Mouse (Mus musculus) urinary bladder, postnatal 36 days (tissue): ENCODE results near the gene Uchl4.
"Not testable (repeated sequence)": the region's sequence is repeated elsewhere in the genome, so short reads cannot be mapped to it uniquely, and the experiment has no call there.

Experiments used
- DNase-seq, 2 experiments: peaks; one replicate each; pipeline ENCODE4 v3.0.0; 2022; ENCODE audit warnings: low spot score in 2 of 2, mixed read lengths in 1 of 2

The Uchl4 gene

DNA sequence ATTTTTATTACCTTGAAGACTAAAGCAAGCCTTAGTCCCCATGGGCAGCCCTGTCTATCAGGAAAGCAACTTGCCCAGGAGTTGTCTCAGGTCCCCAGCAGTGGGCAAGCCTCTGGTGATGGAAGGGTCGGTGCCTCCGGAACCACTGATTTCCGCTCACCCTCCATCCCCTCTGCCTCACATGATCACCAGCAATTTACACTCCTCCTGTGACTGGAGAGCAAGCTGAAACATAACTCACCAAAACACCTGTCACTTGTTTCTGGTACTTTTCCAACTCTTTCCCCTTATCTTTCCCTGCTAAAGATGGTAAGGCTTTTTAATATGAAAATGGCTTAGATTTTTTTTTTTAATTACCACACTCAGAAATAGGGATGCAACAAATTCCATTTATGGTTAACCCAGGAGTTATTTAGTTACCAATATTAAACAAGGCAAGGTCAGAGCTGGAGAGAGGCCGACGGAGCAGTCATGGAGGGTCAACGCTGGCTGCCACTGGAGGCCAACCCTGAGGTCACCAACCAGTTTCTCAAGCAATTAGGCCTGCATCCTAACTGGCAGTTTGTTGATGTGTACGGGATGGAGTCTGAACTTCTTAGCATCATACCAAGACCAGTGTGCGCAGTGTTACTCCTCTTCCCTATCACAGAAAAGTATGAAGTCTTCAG lies at the start of gene Uchl4:
TSS of gene Uchl4 (plus strand) at position 434 of the 668 bp plus-strand sequence.
- DNase-seq, result no peak

GRCm38 (mm10) chr9:64193879-64194278 lies 41.1 kb upstream of the Uchl4 start:
- no peak for DNase-seq

- no peak for DNase-seq
Measured at GRCm38 (mm10) chr9:64195554-64195953, 39.4 kb upstream of the Uchl4 start.

DNA sequence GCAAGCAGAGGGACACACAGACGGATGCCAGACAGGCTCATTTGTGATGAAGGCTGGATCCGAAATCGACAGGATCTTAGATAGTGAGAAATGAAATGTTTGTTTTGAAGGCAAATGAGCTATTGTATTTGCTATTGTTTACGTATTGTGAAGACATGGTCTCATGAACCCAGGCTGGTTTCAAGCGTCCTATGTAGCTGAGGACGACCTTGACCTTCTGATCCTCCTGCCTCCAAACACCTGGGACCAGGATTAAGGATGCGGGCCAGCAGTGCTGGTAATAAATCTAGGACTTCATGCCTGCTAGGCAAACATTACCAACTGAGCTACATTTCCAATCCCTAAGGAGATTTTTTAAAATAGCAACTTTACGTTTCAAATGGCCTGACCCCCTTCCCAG lies 37.5 kb upstream of the Uchl4 start:
- no peak for DNase-seq

GRCm38 (mm10) chr9:64198068-64198762 lies 36.8 kb upstream of the Uchl4 start:
- no peak for DNase-seq

- not testable (repeated sequence) for DNase-seq
Measured at GRCm38 (mm10) chr9:64198763-64199418, 36.1 kb upstream of the Uchl4 start.

GRCm38 (mm10) chr9:64199897-64200296 lies 35.1 kb upstream of the Uchl4 start:
- no peak for DNase-seq

DNA sequence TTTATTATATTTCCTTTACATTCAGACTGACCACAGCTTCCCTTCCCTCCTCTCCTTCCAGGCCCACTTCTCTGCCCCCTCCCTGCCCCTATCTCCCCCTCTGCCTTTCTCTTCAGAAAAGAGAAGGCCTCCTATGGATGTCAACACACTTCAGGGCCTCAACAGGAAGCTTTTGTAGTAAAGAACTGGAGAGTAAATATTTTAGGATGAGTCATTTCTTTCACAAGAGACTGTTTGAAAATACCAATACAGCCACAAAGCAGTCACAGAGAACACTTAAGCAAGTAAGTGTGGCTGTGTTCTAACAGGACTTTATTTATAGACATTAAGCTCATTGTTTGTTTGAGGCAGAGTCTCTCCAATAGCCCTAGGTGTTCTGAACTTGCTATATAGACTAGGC lies 32.7 kb upstream of the Uchl4 start:
- no peak for DNase-seq

- DNase-seq, result no peak
Measured at GRCm38 (mm10) chr9:64202866-64203265, 32.1 kb upstream of the Uchl4 start.

DNA sequence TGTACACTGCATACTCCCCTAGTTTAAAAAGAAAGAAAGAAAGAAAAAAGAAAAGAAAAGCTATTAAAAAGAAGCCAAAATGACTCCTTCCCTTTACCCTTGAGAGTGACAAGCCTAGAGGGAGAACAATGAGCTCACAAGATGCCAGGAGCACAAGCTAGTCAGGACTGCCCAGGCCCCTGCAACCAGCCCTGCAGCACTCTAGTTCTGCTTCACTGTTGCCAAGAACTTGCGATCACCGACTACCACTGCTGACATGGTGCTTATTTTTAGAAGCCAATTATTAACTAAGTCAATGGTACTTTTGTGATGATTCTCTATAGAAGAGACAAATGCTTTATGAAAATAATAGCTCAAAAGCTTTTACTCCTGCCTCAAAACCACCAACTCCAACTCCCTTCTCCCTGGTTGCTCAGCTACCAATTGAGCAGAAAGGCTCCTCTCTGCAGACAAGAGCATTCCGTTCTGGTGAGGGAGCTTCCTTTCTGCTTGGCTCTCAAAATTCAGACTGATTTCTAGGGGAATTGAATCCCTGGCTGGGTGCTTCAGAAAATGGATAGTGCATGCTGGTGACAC lies 27.4 kb upstream of the Uchl4 start:
- DNase-seq, result no peak

DNA sequence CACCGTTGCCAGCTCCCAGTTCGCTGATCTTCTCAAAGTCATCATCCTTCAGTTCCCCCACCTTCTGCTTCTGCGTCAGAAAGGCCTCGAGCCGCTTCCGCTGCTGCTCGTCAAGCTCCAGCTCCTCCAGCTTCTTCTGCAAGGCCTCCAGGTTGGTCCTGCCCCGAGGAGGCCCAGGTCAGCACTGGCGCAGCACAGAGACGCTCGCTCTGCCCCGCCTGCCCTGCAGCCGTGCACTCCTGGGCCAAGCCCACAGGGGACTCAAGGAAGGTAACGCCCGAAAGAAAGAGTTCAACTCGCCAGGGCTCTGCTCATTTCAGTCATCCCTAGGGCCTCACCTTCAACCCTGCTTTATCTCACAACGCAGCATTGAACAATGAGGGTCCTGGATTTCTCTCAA lies 20.5 kb upstream of the Uchl4 start:
- no peak for DNase-seq

DNA sequence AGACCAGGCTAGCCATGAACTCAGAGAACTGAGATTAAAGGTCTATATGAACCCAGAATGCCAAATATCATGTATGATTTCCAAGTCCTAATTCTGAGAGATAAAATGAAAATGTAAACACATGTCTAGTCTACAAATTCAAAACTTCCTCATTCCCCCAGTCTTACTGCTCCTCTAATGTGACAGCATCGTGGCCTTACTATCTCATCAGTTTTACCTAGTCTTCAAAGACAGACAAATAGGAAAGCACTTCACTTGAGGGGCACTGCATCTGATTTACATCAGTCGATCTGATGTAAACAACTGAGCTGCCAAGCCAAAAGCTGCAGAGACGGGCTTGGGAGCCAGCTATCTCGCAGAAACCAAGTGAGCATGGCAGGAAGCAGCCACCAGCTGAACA lies 18.9 kb upstream of the Uchl4 start:
- DNase-seq, result no peak

GRCm38 (mm10) chr9:64216641-64217040 lies 18.4 kb upstream of the Uchl4 start:
- DNase-seq, result no peak

GRCm38 (mm10) chr9:64217887-64218286 lies 17.1 kb upstream of the Uchl4 start:
- no peak for DNase-seq

DNA sequence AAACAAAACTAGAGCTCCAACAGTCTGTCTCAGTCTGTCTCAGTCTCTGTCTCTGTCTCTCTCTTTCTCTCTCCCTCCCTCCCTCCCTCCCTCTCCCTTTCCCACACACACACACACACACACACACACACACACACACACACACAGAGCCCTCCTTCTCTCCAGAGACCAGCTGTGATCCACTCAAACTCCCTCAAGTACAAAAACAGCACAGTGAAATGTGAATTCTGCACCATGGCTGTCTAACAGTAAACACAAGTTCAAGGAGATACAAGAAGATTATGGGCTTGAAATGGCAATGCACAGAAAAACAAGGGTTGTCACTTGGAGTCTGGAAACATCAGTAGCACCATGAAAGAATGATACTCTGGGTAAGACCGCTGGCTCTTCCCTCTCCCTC lies 15.7 kb upstream of the Uchl4 start:
- DNase-seq, result no peak

DNA sequence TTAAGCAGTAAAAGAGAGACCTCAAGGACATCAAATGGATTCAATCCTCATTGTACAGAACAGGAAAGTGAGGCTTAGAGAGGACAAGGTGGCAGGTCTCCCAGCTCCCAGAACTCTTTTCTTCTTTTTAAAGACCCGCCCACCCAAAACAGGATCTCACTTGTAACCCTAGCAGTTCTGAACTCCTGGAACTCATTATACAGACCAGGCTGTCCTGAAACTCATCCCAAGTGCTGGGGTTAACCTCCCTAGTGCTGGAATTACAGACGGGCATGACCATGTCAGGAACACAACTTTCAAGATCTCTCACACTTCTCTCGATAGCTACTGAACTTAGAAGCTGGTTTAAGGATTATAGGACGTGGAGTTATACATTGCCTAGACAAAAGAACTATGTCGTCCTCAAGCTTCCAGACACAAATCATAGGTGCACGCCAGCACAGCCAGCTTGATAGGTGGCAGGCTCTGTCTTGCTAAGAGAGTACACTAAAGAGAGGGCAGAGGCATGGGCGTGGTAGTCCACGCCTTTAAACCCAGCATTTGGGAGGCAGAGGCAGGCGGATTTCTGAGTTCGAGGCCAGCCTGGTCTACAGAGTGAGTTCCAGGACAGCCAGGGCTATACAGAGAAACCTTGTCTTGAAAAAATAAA lies 15.1 kb upstream of the Uchl4 start:
- no peak for DNase-seq

GRCm38 (mm10) chr9:64220603-64221002 lies 14.4 kb upstream of the Uchl4 start:
- no peak for DNase-seq

GRCm38 (mm10) chr9:64221480-64221879 lies 13.5 kb upstream of the Uchl4 start:
- no peak for DNase-seq

GRCm38 (mm10) chr9:64222098-64222497 lies 12.9 kb upstream of the Uchl4 start:
- no peak for DNase-seq

DNA sequence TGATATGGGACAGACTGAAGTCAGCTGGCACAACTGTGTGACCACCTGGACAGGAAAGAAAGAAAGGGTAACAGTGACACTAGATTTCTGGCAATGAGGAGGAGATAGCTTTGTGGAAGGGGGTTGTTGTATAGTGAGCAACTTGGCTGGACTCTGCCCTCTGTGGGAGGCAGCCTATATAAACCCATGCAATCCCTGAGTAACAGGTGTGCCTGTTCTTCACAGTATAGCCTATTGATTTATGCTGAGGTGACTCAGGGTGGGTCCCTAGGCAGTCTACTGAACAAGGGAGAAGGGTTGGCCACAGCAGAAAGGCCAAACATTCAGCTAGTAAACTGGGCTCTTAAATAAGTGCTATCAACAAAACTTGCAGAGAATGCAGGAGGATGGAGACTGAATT lies 9.2 kb upstream of the Uchl4 start:
- DNase-seq, result no peak

GRCm38 (mm10) chr9:64227736-64228135 lies 7.3 kb upstream of the Uchl4 start:
- no peak for DNase-seq

- no peak for DNase-seq
Measured at GRCm38 (mm10) chr9:64228972-64229371, 6.0 kb upstream of the Uchl4 start.
